Mouse (Mus musculus) Muller cell, postnatal 12 days (primary cell): ENCODE data around the gene Tle3.

ENCODE experiments used
- DNase-seq: peaks from one replicate; pipeline ENCODE4 v3.0.0-alpha.2; 2015; ENCODE audit errors: inconsistent ontology term

Tle3 gene

DNA sequence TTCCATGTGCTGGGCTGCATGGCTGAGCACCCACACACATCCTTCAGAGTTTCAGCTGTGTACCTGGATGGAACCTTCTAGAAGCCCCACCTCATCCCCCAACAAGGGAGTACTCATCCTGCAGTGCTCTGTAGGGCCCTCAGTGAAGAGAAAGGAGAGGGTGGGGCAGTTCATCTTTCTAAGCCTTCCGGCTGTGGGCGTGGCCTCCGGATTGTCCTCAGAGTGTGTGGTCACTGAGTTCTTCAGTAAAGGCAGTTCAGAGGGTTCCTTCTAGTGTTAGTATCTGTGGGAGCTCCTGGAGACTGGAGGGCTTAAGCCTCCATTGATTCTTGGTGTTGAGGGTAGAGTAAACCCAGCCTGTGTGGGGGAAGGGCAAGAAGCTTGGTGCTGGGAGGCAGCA is 22.9 kb downstream of the Tle3 start:
- no peak for DNase-seq

DNA sequence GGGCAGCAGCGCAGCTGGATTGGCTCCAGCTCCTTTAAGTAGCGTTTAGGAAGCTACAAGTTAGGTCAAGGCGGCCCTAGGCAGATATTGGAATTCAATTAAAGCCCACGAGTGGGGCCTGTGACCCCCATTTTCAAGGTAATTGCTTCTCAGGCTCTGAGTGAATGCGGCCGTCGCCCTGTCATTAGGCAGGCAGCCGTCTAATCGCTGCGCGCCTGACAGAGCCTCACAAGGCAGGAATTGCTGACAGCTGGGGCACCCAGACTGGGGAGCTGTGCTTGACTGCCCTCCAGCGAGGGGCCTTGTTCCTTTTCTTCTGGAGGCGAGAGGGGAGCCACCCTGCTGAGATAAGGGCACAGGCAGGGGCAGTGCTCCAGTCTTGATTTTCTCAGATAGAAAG is 24.3 kb downstream of the Tle3 start:
- DNase-seq = peak; percentile 39

GRCm38 (mm10) chr9:61397130-61397529 is 25.0 kb downstream of the Tle3 start:
- no peak for DNase-seq

- DNase-seq = no peak
Observed at GRCm38 (mm10) chr9:61398160-61398559, 26.0 kb downstream of the Tle3 start.

- DNase-seq = no peak
Observed at GRCm38 (mm10) chr9:61400132-61400531, 28.0 kb downstream of the Tle3 start.

- no peak for DNase-seq
Observed at GRCm38 (mm10) chr9:61401664-61402063, 29.5 kb downstream of the Tle3 start.

DNA sequence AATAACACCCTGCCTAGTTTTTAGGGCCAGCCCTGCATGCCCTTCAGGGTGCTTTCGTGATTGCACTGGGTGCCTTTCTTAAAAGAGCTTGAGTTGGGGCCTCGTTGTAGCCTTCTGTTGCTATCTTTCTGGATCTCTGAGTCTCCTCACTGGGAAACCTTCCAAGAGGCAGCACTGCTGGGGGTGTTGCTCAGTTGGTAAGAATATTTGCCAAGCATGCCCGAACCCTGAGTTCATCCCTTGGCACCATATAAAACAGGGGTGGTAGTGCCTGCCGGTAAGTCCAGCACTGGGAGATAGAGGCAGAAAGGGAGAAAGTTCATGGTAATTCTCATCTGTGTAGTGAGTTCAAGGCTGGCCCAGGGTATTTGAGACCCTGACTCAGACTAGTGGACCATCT is 30.1 kb downstream of the Tle3 start:
- DNase-seq = peak; percentile 60

GRCm38 (mm10) chr9:61402716-61403115 is 30.6 kb downstream of the Tle3 start:
- peak; percentile 45 for DNase-seq

DNA sequence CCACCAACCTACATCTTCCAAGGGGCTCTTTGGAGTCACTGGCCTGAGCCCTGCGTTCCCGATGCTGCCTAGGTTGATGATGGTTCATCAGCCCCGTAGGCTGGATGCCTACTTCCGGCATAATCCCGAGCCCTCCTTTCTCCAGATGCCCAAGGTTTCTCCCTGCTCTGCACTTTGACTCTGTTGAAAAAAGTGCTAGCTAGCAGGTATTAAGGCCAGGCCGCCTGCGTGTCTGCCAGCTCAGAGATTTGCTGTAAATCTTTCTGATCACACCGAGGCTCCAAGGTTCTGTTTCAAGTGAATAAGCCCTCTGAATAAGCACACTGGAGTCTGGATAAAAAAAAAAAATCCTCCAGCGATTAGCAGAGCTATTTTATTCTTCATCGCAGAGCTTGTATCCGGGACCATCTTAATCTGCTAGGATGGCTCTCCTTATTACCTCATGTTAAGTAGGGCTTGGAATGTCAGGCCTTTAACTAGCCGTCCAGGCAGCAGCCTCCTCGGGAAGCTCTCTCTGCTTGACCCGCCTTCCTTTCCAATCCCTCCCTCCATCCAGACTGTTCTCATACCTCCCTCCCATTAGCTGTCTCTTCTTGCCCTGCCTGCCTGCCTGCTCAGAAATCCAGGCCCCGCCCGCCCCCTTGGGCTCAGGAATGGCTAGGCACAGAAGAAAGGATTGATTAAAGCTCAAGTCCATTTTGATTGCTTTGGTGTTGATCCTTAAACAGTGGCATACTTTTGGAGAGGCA is 31.9 kb downstream of the Tle3 start:
- DNase-seq = peak; percentile 92

DNA sequence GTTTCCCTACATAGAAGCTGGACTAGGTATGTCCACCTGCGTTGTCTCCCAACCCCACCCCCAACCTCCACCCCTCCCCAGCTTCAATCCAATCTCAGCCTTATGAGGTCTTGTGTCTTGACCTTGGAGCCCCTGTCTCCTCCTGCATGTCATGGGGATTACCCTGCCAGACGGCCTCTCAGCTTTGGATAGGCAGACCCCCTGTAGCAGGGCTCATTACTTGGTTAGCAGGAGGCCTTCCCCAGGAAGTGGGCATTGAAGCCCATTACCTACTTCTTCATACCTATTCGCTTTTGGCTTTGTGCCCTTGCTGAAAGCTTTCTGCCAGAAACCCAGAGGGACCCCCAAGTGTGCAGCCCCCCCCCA is 32.4 kb downstream of the Tle3 start:
- no peak for DNase-seq

DNA sequence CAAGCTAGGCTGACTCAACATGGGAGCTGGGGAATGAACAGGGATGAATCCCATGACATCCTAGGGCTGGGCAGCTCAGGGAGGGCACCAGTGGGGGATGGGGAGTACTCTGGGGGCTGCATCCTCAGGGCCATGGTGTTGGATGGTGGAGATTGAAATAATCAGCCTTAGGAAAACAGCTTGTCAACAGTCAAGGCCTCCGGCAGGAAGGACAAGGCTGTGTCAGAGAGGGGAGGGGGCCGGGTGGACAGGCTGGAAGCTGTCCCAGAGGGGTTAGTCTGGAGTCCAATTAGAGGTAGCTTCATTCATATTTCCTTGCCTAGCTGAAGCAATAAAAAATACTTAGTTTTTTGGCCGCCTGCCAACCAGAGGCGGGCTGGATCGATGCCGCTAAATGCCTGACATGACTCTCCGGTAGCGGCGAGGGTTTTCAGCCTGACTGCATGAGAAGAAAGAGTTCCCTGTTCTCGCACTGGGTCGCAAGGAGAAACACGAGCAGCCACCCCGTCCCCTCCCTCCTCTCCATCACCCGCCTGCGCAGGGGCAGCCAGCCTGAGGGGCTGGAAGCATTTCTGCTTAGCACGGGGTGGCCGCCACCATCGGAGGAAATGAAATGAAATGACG is 32.9 kb downstream of the Tle3 start:
- peak; percentile 99 for DNase-seq

DNA sequence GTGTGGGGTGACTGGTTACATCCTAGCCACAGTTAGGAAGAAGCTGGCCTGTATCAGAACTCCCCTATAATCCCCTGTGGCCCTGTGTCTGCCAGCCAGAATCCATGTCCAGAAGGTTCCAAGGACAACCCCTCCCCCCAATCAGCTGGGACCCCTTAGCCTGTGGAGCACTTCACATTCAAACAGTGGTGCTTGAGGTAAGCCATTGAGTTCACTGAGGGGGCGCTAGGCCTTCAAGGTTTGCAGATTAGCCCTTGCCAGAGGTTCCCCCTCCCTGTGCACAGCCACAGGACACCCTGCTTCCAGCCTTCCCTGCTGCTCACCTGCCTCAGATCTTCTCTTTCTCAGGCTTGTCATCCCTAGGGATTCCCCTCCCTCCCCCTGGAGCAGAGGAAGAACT is 34.2 kb downstream of the Tle3 start:
- no peak for DNase-seq

GRCm38 (mm10) chr9:61409046-61409445 is 36.9 kb downstream of the Tle3 start:
- DNase-seq = peak; percentile 86

DNA sequence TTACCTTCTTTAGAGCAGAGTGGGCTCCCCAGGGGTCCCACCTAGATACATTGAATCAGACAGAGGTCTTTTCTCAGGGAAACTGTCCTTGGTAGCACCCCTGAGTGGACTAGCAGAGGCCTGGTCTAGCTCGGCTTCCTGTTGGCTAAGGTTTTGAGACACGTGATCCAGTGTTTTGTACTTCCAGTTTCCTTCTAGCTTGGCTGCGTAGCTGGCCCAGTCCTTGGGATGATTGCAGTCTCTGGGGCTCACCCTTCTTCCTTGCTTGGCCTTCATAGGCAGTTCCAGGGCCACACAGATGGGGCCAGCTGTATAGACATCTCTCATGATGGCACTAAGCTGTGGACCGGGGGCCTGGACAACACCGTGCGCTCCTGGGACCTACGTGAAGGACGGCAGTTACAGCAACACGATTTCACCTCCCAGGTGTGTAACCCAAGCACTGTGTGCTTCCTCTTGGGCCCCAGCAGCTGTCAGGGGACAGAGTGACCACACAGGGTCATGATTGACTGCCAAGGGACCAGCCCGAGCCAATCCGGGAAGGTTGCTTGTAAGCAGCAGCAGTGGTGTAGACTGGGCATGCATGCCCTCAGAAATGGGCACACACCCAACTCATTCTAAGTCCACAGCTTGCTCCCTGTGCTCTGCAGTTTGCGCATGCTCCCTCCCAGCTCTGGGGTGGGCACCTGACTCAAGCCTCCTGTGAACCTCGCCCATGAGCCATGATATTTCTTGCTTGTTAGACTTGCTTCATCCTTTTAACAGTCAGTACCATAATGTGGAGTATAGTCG is 41.7 kb downstream of the Tle3 start:
- DNase-seq = no peak

GRCm38 (mm10) chr9:61416571-61416970 is 44.4 kb downstream of the Tle3 start:
- DNase-seq = no peak

GRCm38 (mm10) chr9:61421626-61422025 is 49.5 kb downstream of the Tle3 start:
- no peak for DNase-seq

GRCm38 (mm10) chr9:61424245-61424644 is 52.1 kb downstream of the Tle3 start:
- no peak for DNase-seq

GRCm38 (mm10) chr9:61426493-61426892 is 54.3 kb downstream of the Tle3 start:
- DNase-seq = no peak

DNA sequence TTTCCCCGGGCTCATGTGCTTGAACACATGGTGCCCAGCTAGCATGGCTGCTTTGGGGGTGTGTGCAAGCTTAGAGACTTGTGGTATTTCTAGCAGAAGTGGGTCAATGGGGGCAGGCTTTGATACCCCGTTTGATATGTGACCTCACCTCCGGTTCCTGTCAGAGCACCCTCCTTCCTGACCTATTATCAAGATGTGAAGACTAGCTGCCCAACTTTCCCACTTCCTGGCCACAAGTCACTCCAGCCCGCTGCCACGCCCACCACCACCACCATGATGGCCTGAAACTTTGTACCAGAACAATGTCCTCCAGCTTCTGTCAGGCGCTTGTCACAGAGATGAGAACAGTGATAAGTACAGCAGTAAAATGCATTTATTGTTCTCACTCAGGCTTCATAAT is 54.9 kb downstream of the Tle3 start:
- DNase-seq = no peak

DNA sequence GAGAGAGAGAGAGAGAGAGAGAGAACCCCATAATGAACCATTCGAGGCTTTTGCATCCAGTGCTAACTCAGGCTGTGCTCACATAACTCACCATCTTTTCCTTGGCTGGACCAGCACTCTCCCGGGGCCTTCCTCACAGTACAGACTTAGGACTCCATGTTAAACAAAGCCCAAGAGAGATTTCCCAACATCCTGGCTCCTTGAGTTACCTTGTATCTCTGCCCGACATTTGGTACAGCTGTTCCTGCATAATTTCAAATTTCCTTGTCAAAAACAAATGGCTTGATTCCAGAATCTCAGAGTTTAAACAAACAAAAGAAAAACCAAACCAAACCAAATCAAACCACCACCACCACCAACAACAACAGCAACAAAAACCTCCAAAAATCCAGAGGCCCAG is 55.7 kb downstream of the Tle3 start:
- no peak for DNase-seq

DNA sequence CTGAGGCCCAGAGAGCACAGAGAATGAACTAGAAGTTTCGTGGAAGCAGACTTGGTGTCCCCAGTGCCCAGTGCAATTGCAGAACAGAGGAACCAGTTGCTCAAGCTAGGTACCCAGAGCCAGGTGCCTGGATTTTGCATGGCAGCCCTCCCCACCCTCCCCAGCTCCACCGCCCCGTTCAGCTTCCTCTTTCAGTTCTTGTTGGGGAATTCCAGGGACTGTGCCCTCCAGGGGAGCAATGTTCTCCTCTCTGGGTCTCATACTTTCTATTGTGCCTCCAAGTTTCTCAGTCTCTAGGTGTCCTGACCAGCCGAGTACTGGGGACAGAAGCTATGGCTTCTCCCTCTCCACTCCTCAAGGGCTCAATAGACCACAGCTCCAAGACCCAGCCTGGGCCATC is 59.7 kb downstream of the Tle3 start:
- DNase-seq = no peak

DNA sequence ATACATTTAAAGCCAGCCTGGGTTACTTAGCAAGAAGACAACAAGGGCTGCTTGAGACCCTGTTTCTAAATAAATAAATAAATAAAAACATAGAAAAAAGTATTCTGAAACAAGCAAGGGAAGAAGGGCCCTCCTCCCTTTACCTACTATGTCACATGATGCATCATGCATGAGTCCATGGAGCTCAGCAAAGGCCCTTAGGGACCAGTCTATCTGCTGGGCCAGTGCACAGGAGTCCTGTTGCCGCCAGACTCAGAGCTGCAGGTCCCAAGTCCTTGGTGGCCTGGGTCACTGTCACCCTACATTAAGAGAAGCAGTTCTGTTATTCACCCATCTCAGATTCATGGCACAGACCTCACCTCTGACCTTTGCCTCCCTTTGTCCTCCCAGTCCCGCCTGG is 61.0 kb downstream of the Tle3 start:
- DNase-seq = no peak

DNA sequence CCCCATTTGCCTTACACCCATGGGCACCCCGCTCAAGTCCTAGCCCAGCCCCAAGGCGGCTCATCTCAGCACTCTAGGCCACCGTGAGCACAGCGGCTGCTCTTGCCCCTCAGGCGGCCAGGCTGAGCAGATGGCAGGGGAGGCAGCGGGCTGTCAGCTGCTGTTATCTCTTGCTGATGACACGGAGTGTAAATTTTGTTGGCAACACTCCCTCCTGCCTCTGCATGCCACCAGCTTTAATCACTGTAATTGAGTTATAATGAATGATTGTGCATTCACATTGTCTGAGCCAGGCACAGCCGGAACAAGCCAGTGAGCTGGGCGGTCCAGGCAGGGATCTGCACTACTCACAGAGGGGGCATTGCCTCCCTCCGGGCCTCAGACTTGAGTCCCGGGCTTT is 61.9 kb downstream of the Tle3 start:
- peak; percentile 98 for DNase-seq
